Mouse (Mus musculus) right cerebral cortex, postnatal 14 days (tissue): ENCODE results near the gene Arl2bp.
A peak's percentile ranks its signal among the peaks of the same experiment; 100 is the strongest.

Experiments
- DNase-seq: peaks from one replicate; pipeline ENCODE4 v3.0.0; 2022

Gene Arl2bp

DNA sequence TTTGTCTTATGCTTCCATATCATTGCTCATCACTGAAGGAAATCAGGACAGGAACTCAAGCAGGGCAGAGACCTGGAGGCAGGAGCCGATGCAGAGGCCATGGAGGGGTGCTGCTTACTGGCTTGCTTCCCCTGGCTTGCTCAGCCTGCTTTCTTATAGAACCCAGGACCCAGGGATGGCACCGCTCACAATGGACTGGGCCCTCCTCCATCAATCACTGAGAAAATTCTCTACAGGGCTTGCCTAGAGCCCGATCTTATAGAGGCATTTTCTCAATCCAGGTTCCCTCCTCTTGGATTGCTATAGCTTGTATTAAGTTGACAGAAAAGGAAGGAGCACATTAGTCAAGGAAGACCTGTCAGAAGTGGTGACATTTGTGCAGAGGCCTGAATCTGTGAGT lies 30.2 kb downstream of the Arl2bp start:
- DNase-seq: no peak

DNA sequence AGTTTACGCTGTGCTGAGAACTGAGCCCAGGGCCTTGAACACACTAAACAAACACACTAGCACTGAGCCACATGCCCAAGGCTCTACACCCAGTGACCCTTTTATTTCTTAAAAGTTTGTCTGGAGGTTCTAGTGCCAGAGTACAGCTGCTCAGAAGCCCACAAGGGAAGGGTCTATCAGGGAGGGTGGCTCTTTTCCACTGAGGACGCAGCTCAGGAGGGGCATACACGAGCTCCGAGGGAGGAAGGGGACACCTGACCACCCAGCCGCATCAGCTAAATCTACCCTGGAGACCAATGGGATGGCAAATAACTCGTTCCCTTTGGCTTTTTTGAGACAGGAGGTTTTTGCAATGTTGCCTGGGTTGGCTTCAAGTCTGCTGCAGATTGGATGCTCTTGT lies 31.6 kb downstream of the Arl2bp start:
- DNase-seq: no peak

DNA sequence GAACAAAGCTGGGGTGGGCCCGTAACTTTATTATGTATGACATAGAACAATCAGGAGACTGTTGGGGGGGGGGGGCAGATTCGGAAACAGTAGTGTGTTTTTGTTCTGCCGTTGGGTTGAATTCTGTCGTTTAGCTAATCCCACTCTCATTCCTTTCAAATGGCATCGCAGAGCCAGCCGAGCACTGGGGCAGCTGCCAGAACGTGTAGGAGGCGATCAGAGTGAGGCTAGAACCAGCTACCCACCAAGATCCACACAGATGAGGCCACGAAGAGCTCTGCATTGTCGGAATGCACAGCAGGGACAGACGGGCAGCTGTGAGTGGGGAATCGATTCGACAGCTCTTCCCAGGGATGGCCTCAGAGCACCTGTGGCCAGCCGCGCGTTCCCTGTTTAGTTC lies 33.0 kb downstream of the Arl2bp start:
- DNase-seq: peak; percentile 55

DNA sequence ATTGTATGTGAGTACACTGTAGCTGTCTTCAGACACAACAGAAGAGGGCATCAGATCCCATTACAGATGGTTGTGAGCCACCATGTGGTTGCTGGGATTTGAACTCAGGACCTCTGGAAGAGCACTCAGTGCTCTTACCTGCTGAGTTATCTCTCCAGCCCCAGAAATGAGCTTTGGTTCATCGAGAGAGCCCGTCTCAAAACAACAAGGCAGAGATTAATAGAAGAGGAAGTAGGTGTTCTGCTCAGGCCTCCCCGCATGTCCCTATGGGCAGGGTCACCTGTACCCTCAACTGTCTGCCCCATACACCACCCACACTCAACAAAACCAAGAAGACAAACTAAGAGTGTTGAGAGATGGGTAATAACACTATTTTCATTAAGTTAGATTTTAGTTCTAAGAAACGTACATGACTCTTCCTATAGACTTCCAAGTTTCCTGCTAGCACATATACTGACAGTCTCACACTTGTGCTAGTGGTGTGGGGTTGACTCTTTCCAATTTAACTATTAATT lies 34.1 kb downstream of the Arl2bp start:
- no peak for DNase-seq

DNA sequence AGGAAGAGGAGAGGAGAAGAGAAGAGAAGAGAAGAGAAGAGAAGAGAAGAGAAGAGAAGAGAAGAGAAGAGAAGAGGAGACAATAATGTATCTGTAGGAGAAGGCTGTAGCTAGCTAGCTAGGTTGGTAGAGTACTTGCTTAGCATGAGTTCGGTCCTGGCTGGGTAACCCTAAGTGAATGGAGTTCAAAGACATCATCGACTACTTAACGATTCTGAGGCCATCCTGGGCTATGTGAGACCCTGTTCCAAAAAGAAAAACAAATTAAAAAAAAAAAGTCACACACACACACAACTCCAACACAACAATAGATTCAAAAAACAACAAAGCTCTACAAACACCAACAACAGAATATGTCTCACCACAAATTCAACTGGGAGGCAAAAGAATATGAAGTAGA lies 35.8 kb downstream of the Arl2bp start:
- DNase-seq: no peak

DNA sequence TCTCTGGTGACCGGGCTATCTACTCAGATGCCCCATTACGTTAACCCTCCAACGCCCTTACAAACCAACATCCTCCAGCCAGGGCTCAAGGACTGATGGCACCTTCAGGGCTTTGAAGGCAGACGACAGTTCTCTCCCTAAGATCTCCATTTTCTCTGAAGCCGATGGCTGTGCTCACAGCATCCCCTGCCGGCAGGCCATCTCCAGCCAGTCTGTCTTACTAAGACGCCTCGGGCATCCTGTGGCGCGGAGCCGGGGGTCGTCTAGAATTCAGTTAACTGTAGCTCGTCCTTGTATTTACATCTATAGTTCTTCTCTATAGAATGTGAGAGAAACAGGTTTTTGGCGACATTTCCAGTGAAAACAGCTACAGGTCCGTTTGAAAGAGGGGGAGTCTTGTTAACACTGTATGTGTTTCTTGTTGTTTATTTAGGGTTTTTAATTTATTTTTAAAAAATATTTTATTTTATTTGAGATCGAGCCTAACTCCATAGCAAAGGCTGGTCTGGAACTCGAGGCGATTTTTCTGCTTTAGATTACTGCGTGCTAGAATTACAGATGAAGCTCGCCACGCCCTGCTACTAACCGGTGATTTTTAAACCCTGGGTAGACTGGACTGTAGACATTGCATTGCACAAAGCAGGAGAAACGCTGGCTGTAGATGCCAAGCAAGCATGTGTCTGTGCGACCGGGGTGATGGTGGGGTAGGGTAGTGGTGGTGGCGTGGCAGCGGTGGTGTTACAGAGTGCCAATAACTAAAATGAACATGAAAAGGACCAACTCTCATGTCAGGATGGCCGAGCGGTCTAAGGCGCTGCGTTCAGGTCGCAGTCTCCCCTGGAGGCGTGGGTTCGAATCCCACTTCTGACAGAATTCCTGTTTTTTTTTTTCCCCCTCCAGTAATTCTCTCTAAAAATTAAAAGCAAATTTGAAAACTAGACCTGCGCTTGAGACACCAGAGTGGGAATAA lies 36.7 kb downstream of the Arl2bp start:
- DNase-seq: peak; percentile 84

DNA sequence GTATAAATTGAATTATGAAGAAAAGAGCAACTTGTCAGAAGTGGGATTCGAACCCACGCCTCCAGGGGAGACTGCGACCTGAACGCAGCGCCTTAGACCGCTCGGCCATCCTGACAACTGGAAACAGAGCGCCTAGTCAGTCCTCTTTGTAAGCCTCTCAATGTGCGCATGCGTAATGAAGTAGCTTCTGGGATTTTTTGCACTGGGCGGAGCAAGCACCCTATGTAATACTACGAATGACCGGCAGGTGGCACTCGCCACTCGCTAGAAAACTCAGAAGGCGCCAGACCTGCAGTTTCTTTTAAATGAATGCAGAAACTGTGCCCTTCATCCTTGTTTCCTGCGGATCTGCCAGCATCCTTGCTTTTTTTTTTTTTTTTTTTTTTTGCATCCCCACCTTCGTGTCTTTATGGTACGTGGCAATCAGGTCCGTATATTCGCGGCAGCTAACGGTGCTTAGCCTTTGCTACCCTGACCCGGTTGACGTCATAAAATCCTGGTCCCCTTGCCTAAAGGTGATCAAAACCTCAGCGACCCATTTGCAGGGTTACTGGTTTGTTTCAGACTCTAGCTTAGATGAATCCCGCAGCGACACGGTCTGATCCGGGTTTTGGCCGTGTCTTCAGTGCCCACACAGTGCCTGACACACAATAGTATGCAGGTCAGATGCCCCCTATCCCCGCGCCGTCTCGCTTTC lies 37.7 kb downstream of the Arl2bp start:
- peak; percentile 96 for DNase-seq

DNA sequence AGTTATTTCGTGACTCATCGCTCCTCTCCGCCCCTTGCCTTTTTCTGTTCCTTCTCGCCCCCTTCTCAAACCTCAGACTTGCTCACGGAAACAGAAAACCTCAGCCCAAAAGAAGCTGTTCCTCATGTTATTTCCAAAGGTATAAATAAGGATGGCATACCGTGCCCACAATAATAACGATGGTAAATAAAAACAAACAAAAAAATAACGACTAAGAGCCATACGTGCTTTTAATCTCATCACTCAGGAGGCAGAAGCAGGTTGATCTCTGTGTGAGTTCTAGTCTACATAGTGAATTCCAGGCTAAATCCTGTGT lies 38.2 kb downstream of the Arl2bp start:
- no peak for DNase-seq

DNA sequence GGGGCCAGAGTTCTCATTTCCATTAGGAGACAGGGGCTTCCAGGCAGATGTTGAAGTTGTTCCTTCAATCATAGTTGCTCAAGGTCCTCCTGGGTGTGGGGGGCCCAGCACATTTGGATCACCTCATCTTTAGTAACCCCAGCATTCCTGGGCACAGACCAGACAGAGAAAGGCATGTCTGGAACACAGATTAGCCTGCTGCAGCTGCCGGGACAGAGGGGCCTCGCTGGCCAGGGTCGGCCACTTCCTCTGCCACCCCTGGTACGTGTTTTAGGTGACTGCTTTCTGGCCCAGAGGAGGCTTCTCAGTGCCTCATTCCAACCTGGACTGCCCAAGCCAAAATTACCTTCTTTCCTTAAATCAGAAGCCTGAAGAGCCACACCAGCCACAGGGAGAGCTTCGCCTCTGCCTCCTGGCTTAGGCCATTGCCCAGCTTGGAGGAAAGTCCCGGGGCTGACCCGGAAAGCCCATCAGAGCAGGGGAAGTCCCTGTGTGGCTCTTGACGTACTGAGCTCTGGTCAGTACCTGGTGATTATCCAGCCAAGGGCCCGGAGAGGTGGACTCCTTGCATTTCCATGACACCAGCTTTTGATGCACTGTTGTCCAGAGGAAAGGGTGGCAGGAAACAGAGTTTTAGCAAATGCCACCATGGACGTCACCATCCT lies 39.3 kb downstream of the Arl2bp start:
- DNase-seq: no peak

DNA sequence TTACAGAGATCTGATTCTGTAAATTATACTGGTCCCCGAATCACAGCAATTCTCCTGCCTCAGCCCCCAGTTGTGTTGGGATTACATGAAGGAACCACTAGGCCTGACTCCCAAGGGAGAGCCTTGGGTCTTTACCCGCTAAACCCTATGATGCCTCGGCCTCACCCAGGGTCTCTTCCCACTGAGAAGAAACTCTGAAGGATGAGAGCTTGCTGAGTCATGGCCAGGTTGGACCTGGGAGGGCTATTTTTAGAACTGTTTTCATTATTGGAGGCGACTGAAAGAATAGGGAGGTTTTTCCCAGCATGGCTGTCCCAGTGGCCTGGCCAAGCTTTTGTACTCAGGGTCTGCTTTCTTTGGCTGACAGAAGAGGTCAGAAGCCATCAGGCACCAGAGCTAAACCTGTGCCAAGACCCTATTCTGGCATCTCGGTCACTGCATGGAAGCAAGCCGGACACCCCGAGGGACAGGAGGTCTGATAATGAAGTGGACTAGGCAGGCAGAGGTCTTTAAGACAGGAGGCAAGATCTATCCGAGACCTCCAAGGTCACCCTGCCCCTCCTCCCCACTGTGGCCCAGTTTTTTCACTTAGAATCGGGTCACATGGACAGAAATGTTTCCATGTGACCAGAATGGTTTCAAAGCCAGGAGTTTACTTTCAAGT lies 40.5 kb downstream of the Arl2bp start:
- no peak for DNase-seq

DNA sequence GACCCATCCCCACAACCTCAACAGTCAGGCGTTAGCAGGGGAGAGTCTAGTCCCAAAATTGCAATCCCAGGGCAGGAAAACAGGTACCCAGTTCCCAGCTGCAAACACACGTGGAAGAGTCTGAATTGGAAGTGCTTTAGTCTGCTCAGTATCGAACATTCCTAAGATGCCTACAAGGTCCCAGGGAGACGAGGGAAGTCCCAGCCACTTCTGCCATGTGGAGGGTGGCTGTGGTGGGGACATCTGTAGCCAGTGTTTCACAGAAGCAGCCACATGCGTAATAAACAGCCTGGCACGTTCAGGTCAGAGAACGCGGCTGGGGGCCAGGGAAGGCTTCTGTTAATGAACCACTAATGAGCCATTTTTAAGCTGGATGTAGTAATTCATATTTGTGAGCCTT lies 43.9 kb downstream of the Arl2bp start:
- DNase-seq: no peak

DNA sequence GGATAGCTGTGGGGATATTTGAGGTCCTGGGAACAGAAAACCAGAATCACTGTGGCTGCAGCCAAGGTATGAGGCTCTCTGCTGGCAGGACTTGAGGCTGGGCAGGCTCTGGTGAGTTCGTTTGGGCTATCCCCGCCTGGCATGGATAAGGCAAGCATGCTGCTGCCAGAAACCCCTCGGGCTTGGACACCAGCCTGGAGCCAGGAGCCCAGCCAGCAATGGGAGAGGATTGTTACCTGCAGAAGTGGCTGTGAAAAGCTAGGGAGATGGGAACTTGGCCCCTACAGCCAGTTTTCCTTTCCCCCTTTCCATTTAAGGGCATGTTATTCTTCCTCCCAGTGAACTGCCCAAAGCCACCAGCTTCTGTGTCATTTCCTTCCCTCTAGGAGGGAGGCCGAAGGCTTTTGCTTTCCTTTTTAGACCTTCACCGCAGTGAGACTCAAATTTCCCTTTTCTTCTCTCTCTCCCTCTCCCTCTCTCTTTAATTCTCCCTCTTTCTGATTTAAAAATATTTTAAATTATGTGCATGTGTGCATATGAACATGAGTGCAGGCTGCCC lies 44.8 kb downstream of the Arl2bp start:
- DNase-seq: no peak

DNA sequence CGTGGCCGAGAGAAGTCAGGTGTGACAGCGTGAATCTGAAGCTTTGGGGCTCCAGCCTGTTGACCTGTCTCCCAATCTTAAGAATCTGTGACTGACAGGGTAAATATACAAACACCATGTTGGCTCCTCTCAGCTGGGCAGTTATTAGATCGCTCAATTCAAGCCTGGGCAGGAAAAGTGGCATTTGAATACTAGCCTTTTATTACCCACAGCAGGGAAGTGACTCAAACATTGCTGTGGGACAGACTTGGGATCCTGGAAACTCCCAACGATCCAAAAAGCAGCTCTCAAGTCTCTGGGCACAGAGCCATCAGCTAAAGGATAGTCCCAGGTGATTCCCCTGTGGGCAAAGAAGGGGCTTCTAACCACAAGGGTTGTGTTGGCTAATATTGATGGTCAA lies 48.2 kb downstream of the Arl2bp start:
- DNase-seq: no peak

DNA sequence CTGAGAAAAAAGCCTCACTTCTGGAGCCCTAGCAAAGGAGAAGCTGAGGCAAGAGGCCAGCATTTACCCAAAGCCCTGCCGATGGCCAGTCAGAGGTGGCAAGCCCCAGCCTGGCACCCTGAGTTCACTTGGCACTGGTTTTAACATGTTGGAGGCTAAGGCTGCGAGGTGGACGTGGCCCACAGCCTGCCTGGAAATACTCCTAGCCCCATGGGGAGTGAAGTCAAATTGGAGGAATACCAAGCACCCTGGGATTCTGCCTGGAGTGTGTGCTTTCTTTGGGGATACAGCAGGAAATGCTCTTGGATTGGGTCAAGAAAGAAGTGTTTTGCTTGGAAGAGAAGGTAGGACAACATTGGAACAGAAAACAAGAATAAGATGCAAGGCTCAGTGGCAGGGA lies 49.5 kb downstream of the Arl2bp start:
- no peak for DNase-seq

DNA sequence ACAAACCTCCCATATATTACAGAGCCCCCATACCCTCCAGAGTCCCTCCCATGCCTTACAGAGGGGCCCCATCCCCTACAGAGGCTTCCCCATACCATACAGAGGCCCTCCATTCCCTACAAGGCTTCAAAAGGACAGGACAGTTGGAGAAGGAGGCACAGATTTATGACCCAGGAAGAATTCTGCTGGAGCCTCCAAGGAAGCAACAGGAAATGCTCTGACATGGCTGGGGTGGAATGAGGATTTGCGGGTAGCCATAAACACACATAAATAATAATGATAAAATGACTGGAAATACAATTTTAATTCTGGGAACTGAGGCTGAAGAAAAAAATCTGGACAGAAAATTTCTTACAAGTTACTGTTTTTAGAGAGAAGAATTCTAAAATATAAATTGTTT lies 50.4 kb downstream of the Arl2bp start:
- no peak for DNase-seq
